Mouse (Mus musculus) CH12F3 (cell line): Measurements from ENCODE around the gene Gm49383.
"Not testable (repeated sequence)": the region's sequence is repeated elsewhere in the genome, so short reads cannot be mapped to it uniquely, and the experiment has no call there.

Experiments
- in situ Hi-C: fragments of 300-500 bp; cut with MboI; formaldehyde crosslinking; loops from 2 replicates; pipeline ENCODE4 v1.14.3; 2020; ENCODE audit warnings: low sequenced_read_pairs

Gm49383 gene

GRCm38 (mm10) chr12:69167656-69168460, 29.0 kb downstream of the Gm49383 start:
- in situ Hi-C loops: no loop called here

- in situ Hi-C loops: not testable (repeated sequence)
These were observed 29.9 kb downstream of the Gm49383 start for GRCm38 (mm10) chr12:69166861-69167581.

GRCm38 (mm10) chr12:69164904-69165303, 32.0 kb downstream of the Gm49383 start:
- in situ Hi-C loops: no loop called here

- in situ Hi-C loops: not testable (repeated sequence)
These were observed 33.3 kb downstream of the Gm49383 start for GRCm38 (mm10) chr12:69163586-69163985.

GRCm38 (mm10) chr12:69160677-69161076, 36.2 kb downstream of the Gm49383 start:
- in situ Hi-C loops: not testable (repeated sequence)

- in situ Hi-C loops: no loop called here
These were observed 37.3 kb downstream of the Gm49383 start for GRCm38 (mm10) chr12:69159578-69159940.

- in situ Hi-C loops: not testable (repeated sequence)
These were observed 37.9 kb downstream of the Gm49383 start, which contains the start of gene Rps29 for GRCm38 (mm10) chr12:69158765-69159577. Gene Rps29 (minus strand): TSS chr12:69159186.

- in situ Hi-C loops: no loop called here
These were observed 38.5 kb downstream of the Gm49383 start for GRCm38 (mm10) chr12:69158366-69158764.

GRCm38 (mm10) chr12:69157107-69157506, 39.8 kb downstream of the Gm49383 start:
- in situ Hi-C loops: no loop called here

- in situ Hi-C loops: no loop called here
These were observed 40.5 kb downstream of the Gm49383 start for GRCm38 (mm10) chr12:69156436-69156835.

GRCm38 (mm10) chr12:69155923-69156322, 41.0 kb downstream of the Gm49383 start:
- in situ Hi-C loops: no loop called here

GRCm38 (mm10) chr12:69150049-69150448, 46.9 kb downstream of the Gm49383 start:
- in situ Hi-C loops: no loop called here

- in situ Hi-C loops: no loop called here
These were observed 49.7 kb downstream of the Gm49383 start for GRCm38 (mm10) chr12:69147166-69147735.

- in situ Hi-C loops: no loop called here
These were observed 53.4 kb downstream of the Gm49383 start for GRCm38 (mm10) chr12:69143460-69143859.

GRCm38 (mm10) chr12:69139841-69140240, 57.1 kb downstream of the Gm49383 start:
- in situ Hi-C loops: no loop called here

- in situ Hi-C loops: no loop called here
These were observed 57.7 kb downstream of the Gm49383 start for GRCm38 (mm10) chr12:69139201-69139600.
